Mouse (Mus musculus) brain, embryonic 14.5 days (tissue): ENCODE results near the gene Map2k1.

Experiments
- CTCF ChIP-seq: fragments of 200-500 bp; IDR thresholded peaks from 2 replicates; pipeline ENCODE4 v1.5.1; 2012; ENCODE audit warnings: inconsistent platforms, mild to moderate bottlenecking, moderate library complexity, borderline replicate concordance; ENCODE audit not compliant: insufficient read depth, insufficient read length; ENCODE audit errors: extremely low read depth
- POLR2A ChIP-seq: fragments of 200-500 bp; IDR thresholded peaks from 2 replicates; pipeline ENCODE4 v1.6.1; 2012; ENCODE audit warnings: mild to moderate bottlenecking, inconsistent platforms, borderline replicate concordance; ENCODE audit not compliant: poor library complexity, insufficient read depth, insufficient read length, severe bottlenecking; ENCODE audit errors: extremely low read depth

DNA sequence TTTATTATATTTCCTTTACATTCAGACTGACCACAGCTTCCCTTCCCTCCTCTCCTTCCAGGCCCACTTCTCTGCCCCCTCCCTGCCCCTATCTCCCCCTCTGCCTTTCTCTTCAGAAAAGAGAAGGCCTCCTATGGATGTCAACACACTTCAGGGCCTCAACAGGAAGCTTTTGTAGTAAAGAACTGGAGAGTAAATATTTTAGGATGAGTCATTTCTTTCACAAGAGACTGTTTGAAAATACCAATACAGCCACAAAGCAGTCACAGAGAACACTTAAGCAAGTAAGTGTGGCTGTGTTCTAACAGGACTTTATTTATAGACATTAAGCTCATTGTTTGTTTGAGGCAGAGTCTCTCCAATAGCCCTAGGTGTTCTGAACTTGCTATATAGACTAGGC is 51.1 kb downstream of the Map2k1 start:
- TF ChIP-seq CTCF (no peak), POLR2A (no peak)
